In genomic region chr1:105990911-105991761, GRCm38 (mm10) we compare ENCODE assay signal across 8 mouse cellular contexts. TPM values are rescaled to one million over a fixed set of nuclear protein-coding genes. Genes with fewer than 3 reads are reported as not detected.
A peak's percentile ranks its signal among the peaks of the same experiment; 100 is the strongest.
DNase-seq lines count a peak whose midpoint lies in the region; ATAC-seq and TF ChIP-seq lines count a peak whose summit lies in the region.

No protein-coding gene starts in this region.

- H3K4me3 ChIP-seq in intestine, embryonic 16.5 days (ENCODE audit: low read length) = peak overlapping the region; percentile 68
- peak overlapping the region; percentile 85 for H3K4me3 ChIP-seq in limb, embryonic 10.5 days
- peak overlapping the region; percentile 75 for H3K4me3 ChIP-seq in midbrain, embryonic 11.5 days (ENCODE audit: low read depth, low read length)
- peak overlapping the region; percentile 80 for H3K4me3 ChIP-seq in small intestine, adult 2 months (ENCODE audit: low read depth, low read length)

- H3K36me3 ChIP-seq in intestine, embryonic 16.5 days (ENCODE audit: control insufficient read depth, insufficient read depth, low read length) = no peaks in the 10 kb centered on the region
- no peaks in the 10 kb centered on the region for H3K36me3 ChIP-seq in limb, embryonic 10.5 days
- no peaks in the 10 kb centered on the region for H3K36me3 ChIP-seq in midbrain, embryonic 11.5 days (ENCODE audit: control insufficient read depth, insufficient read depth, low read length)
- no peaks in the 10 kb centered on the region for H3K36me3 ChIP-seq in small intestine, adult 2 months (ENCODE audit: control insufficient read depth, insufficient read depth, low read length)

- under 1% methylated on average over 99 of the region's 104 CpGs for WGBS in intestine, embryonic 16.5 days
- WGBS in limb, embryonic 10.5 days = 4% methylated on average over 104 of the region's 104 CpGs
- WGBS in midbrain, embryonic 11.5 days = 1% methylated on average over 95 of the region's 104 CpGs
- WGBS in small intestine, adult 2 months = 2% methylated on average over 104 of the region's 104 CpGs

- no peak for TF ChIP-seq CTCF in small intestine, adult 2 months (IDR thresholded peaks at IDR 0.05; ENCODE audit: extremely low read depth, insufficient read length, insufficient replicate concordance, low read depth, low read length)

- DNase-seq in urinary bladder, adult 18-20 months (ENCODE audit: low spot score in 2 of 2) = peak; percentile 58 to 74
- no peak for DNase-seq in urinary bladder, postnatal 10 days (ENCODE audit: low spot score)
- peak; percentile 71 for DNase-seq in embryo, embryonic 10.5 days (ENCODE audit: low spot score)
- peak; percentile 46 to 63 for DNase-seq in gastrocnemius, postnatal 36 days
- DNase-seq in limb, embryonic 10.5 days (ENCODE audit: low spot score) = peak; percentile 78
- peak; percentile 96 for DNase-seq in midbrain, embryonic 11.5 days (ENCODE audit: low spot score, missing footprints)

- peak overlapping the region; percentile 94 for H3K27ac ChIP-seq in intestine, embryonic 16.5 days (ENCODE audit: low read length)
- H3K27ac ChIP-seq in limb, embryonic 10.5 days = peak overlapping the region; percentile 92
- peak overlapping the region; percentile 86 for H3K27ac ChIP-seq in midbrain, embryonic 11.5 days (ENCODE audit: low read depth, low read length)
- H3K27ac ChIP-seq in small intestine, adult 2 months (ENCODE audit: insufficient read depth, low read depth, low read length) = peak overlapping the region; percentile 89

- ATAC-seq in intestine, embryonic 16.5 days = peak; percentile 41
- ATAC-seq in midbrain, embryonic 11.5 days (ENCODE audit: low FRiP score) = peak; percentile 9

- H3K4me2 ChIP-seq in intestine, embryonic 16.5 days (ENCODE audit: low read depth, low read length) = peak overlapping the region; percentile 95
- peak overlapping the region; percentile 90 for H3K4me2 ChIP-seq in midbrain, embryonic 11.5 days

- no peak; the same call in 1 of the 2 replicates for TF ChIP-seq POLR2A in small intestine, adult 2 months (IDR thresholded peaks at IDR 0.05; ENCODE audit: low read depth, low read length)

- intact Hi-C loops in gastrocnemius, postnatal 36 days (cut with DNase I) = loop anchor here (2.0 to 10.0 kb wide), 4 partner anchors 44 to 326 kb away; partner anchors contain the start of genes Pign and Relch

- peaks cover 10% of the 10 kb centered on the region for H3K4me1 ChIP-seq in intestine, embryonic 16.5 days (ENCODE audit: control insufficient read depth, insufficient read depth, low read length)
- H3K4me1 ChIP-seq in limb, embryonic 10.5 days = peaks cover 51% of the 10 kb centered on the region
- H3K4me1 ChIP-seq in midbrain, embryonic 11.5 days (ENCODE audit: control insufficient read depth, insufficient read depth, low read length) = peaks cover 18% of the 10 kb centered on the region
- peaks cover 2% of the 10 kb centered on the region for H3K4me1 ChIP-seq in small intestine, adult 2 months (ENCODE audit: control insufficient read depth, insufficient read depth, insufficient read length, low read length)

- H3K9me3 ChIP-seq in intestine, embryonic 16.5 days (ENCODE audit: control insufficient read depth, low read length) = no peaks in the 10 kb centered on the region
- no peaks in the 10 kb centered on the region for H3K9me3 ChIP-seq in limb, embryonic 10.5 days (replicated peaks)
- no peaks in the 10 kb centered on the region for H3K9me3 ChIP-seq in midbrain, embryonic 11.5 days (ENCODE audit: control insufficient read depth, low read length)

- H3K27me3 ChIP-seq in intestine, embryonic 16.5 days (replicated peaks; ENCODE audit: control insufficient read depth, insufficient read depth, low read length) = no peaks in the 10 kb centered on the region
- peaks cover 9% of the 10 kb centered on the region; the same call in 1 of the 2 replicates for H3K27me3 ChIP-seq in limb, embryonic 10.5 days (ENCODE audit: low read depth, poor library complexity, severe bottlenecking)
- H3K27me3 ChIP-seq in midbrain, embryonic 11.5 days (ENCODE audit: control insufficient read depth, insufficient read depth, low read length) = no peaks in the 10 kb centered on the region
- H3K27me3 ChIP-seq in small intestine, adult 2 months (ENCODE audit: control insufficient read depth, insufficient read depth, low read length) = no peaks in the 10 kb centered on the region

- H3K9ac ChIP-seq in intestine, embryonic 16.5 days (ENCODE audit: low read depth, low read length) = peak overlapping the region; percentile 87
- peak overlapping the region; percentile 77 for H3K9ac ChIP-seq in midbrain, embryonic 11.5 days (ENCODE audit: low read length)

RNA-seq across cellular contexts. Expression of gene Zcchc2, which starts 0.9 kb away (rescaled TPM):
- 1 to 10 TPM; 8.6 to 9.6 TPM for total RNA-seq in gastrocnemius, postnatal 36 days (2021)
- 1.8 and 2.0 TPM in 2 replicates for polyA plus RNA-seq in intestine, embryonic 16.5 days (2015; fragmentation: Nextera tagmentation; extraction: Ambion mirVana)
- 1.4 TPM in 2 replicates for polyA plus RNA-seq in limb, embryonic 10.5 days (2016; fragmentation: Nextera tagmentation; extraction: Ambion mirVana)
- polyA plus RNA-seq in midbrain, embryonic 11.5 days (2014; fragmentation: Nextera tagmentation; extraction: Ambion mirVana) = 1.7 and 1.8 TPM in 2 replicates
- 4.4 and 9.0 TPM in 2 replicates for polyA plus RNA-seq in small intestine, adult 2 months (2012; rRNA removed)
